Mouse (Mus musculus) lung, embryonic 14.5 days (tissue): ENCODE measurements around the gene Megf11. TPM values are rescaled to one million over a fixed set of nuclear protein-coding genes. Genes with fewer than 3 reads are reported as not detected.

Source experiments
- ATAC-seq: fragments of 200-750 bp; cut with Nextera tagmentation; 2 replicates; pipeline ENCODE4 v1.8.0; 2017; ENCODE audit warnings: mild to moderate bottlenecking, moderate TSS enrichment, moderate library complexity; ENCODE audit not compliant: insufficient read depth
- DNase-seq: peaks from one replicate; pipeline ENCODE4 v3.0.0-alpha.2; 2015
- H3K27ac ChIP-seq: fragments of 300-500 bp; sonication (generic); 2 replicates; pipeline ENCODE4 v1.5.1; 2014; ENCODE audit warnings: low read depth, mild to moderate bottlenecking, moderate library complexity
- H3K27me3 ChIP-seq: fragments of 300-500 bp; sonication (generic); 2 replicates; pipeline ENCODE4 v1.6.1; 2014; ENCODE audit warnings: low read length, control low read depth; ENCODE audit not compliant: insufficient read depth
- H3K36me3 ChIP-seq: fragments of 300-500 bp; sonication (generic); 2 replicates; pipeline ENCODE4 v1.6.1; 2014; ENCODE audit warnings: control low read depth; ENCODE audit not compliant: insufficient read depth
- H3K4me1 ChIP-seq: fragments of 300-500 bp; sonication (generic); 2 replicates; pipeline ENCODE4 v1.6.1; 2014; ENCODE audit warnings: antibody characterized with exemption, control low read depth; ENCODE audit not compliant: insufficient read depth
- H3K4me2 ChIP-seq: fragments of 300-500 bp; sonication (generic); 2 replicates; pipeline ENCODE4 v1.6.1; 2014; ENCODE audit warnings: mild to moderate bottlenecking
- H3K4me3 ChIP-seq: fragments of 300-500 bp; sonication (generic); 2 replicates; pipeline ENCODE4 v1.5.1; 2014; ENCODE audit warnings: low read depth, low read length
- H3K9ac ChIP-seq: fragments of 300-500 bp; sonication (generic); 2 replicates; pipeline ENCODE4 v1.6.1; 2014
- H3K9me3 ChIP-seq: fragments of 300-500 bp; sonication (generic); 2 replicates; pipeline ENCODE4 v1.6.1; 2016; ENCODE audit warnings: low read depth, low read length, control low read depth
- CTCF ChIP-seq: IDR thresholded peaks from 2 replicates; pipeline ENCODE4 v1.5.1; 2016; ENCODE audit warnings: antibody characterized with exemption, low read depth
- WGBS: fragments of 180-500 bp; shearing (Covaris S2); extraction: QIAGEN DNeasy Blood & Tissue Kit; methylation state at CpG from one replicate; pipeline ENCODE4 v1.1.7; 2014; 5-methylcytosine and 5-hydroxymethylcytosine counted together
- polyA plus RNA-seq: library from polyadenylated mRNA; unstranded; fragments of >200 nt; fragmentation: Nextera tagmentation; extraction: Ambion mirVana; gene quantifications from 2 replicates; pipeline ENCODE4 v1.2.1, GENCODE M21; 2014

Megf11 gene
- polyA plus RNA-seq, 1 experiment from 2014 or later: 1.6 TPM

DNA sequence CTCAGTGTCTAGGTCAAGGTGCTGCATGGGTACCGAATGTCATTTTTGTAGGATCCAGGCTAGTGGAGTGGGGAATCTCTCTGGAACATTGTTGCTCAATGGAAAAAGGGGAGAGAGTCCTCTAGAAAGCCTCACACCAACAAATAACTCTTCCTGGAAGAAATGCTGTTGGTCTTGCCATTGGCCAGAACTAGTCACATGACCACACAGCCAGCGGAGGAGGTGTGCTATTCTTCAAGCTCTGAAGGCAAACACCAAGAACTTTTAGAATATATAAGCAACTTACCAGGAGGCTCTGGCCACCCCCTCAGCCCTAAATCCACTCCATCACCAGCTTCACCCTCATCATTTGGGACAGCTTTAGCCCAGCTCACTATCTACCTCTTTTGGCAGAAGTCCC is 41.8 kb upstream of the Megf11 start:
- Histone ChIP-seq H3K4me3 (no peak overlapping the region), H3K27ac (no peak overlapping the region), H3K4me1 (peaks cover 8% of the 10 kb centered on the region; the same call in 1 of the 2 replicates), H3K36me3 (no peaks in the 10 kb centered on the region), H3K27me3 (no peaks in the 10 kb centered on the region), H3K9me3 (no peaks in the 10 kb centered on the region), H3K9ac (no peak overlapping the region), H3K4me2 (no peak overlapping the region)
- DNase-seq (no peak), ATAC-seq (no peak)
- no peak for TF ChIP-seq CTCF
- 80% methylated on average over 2 of the region's 2 CpGs for WGBS

DNA sequence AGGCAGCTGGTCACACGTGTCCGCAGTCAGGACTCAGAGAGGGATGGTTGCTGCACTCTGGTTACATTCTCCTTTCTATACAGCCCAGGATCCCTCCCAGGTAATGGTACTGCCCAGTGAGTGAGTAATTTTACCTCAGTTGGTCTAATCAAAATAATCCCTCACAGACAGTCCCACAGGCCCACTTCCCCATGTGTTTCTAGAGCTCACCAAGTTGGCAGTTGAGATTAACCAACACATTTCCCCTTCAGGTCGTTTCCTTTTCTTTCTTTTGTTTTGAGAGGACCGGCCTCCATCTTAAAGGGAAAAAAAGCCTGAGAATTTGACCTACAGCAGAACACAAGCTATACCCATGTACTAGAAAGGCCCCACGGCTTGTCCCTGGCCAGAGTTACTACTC is 39.5 kb upstream of the Megf11 start:
- Histone ChIP-seq H3K9me3 (no peaks in the 10 kb centered on the region), H3K36me3 (no peaks in the 10 kb centered on the region), H3K27me3 (no peaks in the 10 kb centered on the region), H3K27ac (no peak overlapping the region), H3K9ac (no peak overlapping the region), H3K4me2 (no peak overlapping the region), H3K4me3 (no peak overlapping the region), H3K4me1 (no peaks in the 10 kb centered on the region)
- DNase-seq (no peak), ATAC-seq (no peak)
- WGBS: 54% methylated on average over 5 of the region's 5 CpGs
- no peak for TF ChIP-seq CTCF

DNA sequence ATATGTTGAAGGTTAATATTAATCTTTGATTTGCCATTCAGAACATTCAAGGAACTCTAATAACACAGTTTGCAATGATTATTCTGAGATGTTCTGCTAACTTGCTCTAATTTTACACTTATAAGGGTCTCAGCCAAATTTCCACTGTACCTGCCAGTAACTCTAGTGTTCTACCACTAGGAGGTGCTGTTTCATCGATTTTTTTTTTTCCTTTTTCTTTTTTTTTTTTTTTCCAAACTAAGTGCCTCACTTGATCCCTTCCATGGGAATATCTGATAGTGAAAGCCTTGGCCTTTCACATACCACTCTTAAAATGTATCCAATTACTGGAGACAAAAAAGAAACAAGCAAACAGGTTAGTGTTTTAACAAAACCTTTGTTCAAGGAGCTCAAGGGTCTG is 38.0 kb upstream of the Megf11 start:
- WGBS: 0% methylated on average over 1 of the region's 1 CpGs
- H3K4me3 ChIP-seq: no peak overlapping the region
- H3K36me3 ChIP-seq: no peaks in the 10 kb centered on the region
- peak; percentile 73 for TF ChIP-seq CTCF
- H3K27ac ChIP-seq: no peak overlapping the region
- no peaks in the 10 kb centered on the region for H3K9me3 ChIP-seq
- ATAC-seq (no peak), DNase-seq (peak; percentile 78)
- no peak overlapping the region for H3K9ac ChIP-seq
- no peaks in the 10 kb centered on the region for H3K27me3 ChIP-seq
- H3K4me1 ChIP-seq: no peaks in the 10 kb centered on the region
- H3K4me2 ChIP-seq: no peak overlapping the region

DNA sequence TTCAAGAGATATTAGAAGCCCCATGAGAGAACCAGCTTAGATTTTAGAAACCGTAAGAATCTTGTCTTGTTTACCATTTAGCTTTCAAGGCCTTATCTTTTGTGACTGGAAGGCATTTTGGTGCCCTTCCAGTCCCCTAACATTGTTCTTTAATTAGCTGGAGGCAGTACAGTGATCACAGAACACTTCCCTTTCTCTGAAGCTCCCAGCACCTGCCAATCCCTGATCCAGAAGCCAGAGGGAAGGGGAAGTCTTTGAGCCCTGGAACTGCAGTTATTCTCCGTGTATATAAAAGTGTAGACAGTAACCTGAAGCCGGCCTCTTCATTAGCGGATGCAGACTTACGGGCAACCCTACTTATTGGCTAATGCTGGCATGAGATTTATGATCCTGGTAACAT is 35.9 kb upstream of the Megf11 start:
- TF ChIP-seq CTCF: no peak
- Histone ChIP-seq H3K9me3 (no peaks in the 10 kb centered on the region), H3K4me1 (no peaks in the 10 kb centered on the region), H3K36me3 (no peaks in the 10 kb centered on the region), H3K4me3 (no peak overlapping the region), H3K9ac (no peak overlapping the region), H3K27ac (no peak overlapping the region), H3K4me2 (no peak overlapping the region), H3K27me3 (no peaks in the 10 kb centered on the region)
- no peak for ATAC-seq
- 46% methylated on average over 5 of the region's 5 CpGs for WGBS
- no peak for DNase-seq

- H3K4me1 ChIP-seq: no peaks in the 10 kb centered on the region
- DNase-seq: peak; percentile 42
- no peak overlapping the region for H3K9ac ChIP-seq
- no peaks in the 10 kb centered on the region for H3K36me3 ChIP-seq
- WGBS: 42% methylated on average over 3 of the region's 3 CpGs
- TF ChIP-seq CTCF: peak; percentile 62
- no peaks in the 10 kb centered on the region for H3K27me3 ChIP-seq
- no peaks in the 10 kb centered on the region for H3K9me3 ChIP-seq
- no peak overlapping the region for H3K27ac ChIP-seq
- H3K4me2 ChIP-seq: no peak overlapping the region
- H3K4me3 ChIP-seq: no peak overlapping the region
- no peak for ATAC-seq
Observed at GRCm38 (mm10) chr9:64351191-64351590, 34.2 kb upstream of the Megf11 start.

- 82% methylated on average over 7 of the region's 7 CpGs for WGBS
- H3K4me2 ChIP-seq: no peak overlapping the region
- no peak overlapping the region for H3K27ac ChIP-seq
- no peaks in the 10 kb centered on the region for H3K36me3 ChIP-seq
- DNase-seq (no peak), ATAC-seq (no peak)
- H3K9ac ChIP-seq: no peak overlapping the region
- no peaks in the 10 kb centered on the region for H3K4me1 ChIP-seq
- no peaks in the 10 kb centered on the region for H3K9me3 ChIP-seq
- H3K4me3 ChIP-seq: no peak overlapping the region
- no peak for TF ChIP-seq CTCF
- H3K27me3 ChIP-seq: no peaks in the 10 kb centered on the region
Observed at GRCm38 (mm10) chr9:64355627-64356026, 29.8 kb upstream of the Megf11 start.

GRCm38 (mm10) chr9:64361231-64361950 is 24.0 kb upstream of the Megf11 start:
- H3K36me3 ChIP-seq: no peaks in the 10 kb centered on the region
- ATAC-seq: no peak
- TF ChIP-seq CTCF: no peak
- no peak overlapping the region for H3K27ac ChIP-seq
- H3K4me3 ChIP-seq: no peak overlapping the region
- H3K27me3 ChIP-seq: no peaks in the 10 kb centered on the region
- 86% methylated on average over 9 of the region's 9 CpGs for WGBS
- H3K9ac ChIP-seq: no peak overlapping the region
- H3K4me2 ChIP-seq: no peak overlapping the region
- no peaks in the 10 kb centered on the region for H3K9me3 ChIP-seq
- no peaks in the 10 kb centered on the region for H3K4me1 ChIP-seq
- DNase-seq: no peak
